In the genomic region with DNA sequence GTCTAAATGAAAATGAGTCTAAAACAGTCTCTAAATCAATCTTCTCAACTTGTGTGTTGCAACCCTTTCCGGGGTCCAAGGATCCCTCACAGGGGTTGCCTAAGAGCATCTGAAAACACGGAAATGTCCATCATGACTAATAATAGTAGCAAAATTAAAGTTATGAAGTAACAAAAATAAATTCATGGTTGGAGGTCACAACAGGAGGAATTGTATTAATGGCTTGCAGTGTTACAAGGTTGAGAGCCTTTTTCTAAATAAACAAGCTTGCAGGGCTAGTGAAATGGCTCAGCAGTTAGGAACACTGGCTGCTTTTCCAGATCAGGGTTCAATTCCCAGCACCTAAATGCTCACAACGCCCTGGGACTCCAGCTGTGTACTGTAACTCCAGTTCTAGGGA, we compare ENCODE assay signal across 22 mouse cellular contexts.
"Had no signal": no experiment of that assay in that cellular context is flagged by ENCODE, and none has a peak within 500 bp of the region (broad histone marks: within the 10 kb centered on the region; RNA-seq: fewer than 3 reads in every experiment).

No protein-coding gene starts in this region.

- H3K27me3 ChIP-seq: kidney, embryonic 15.5 days; limb, embryonic 12.5 days; limb, embryonic 15.5 days; megakaryocyte, embryonic 14.5 days; midbrain, embryonic 13.5 days; neural tube, embryonic 13.5 days; stomach, embryonic 15.5 days had no signal

- H3K4me3 ChIP-seq: kidney, embryonic 15.5 days; left cerebral cortex, adult 2 months; limb, embryonic 12.5 days; limb, embryonic 15.5 days; megakaryocyte, embryonic 14.5 days; midbrain, embryonic 10.5 days; midbrain, embryonic 13.5 days; myocyte; neural tube, embryonic 13.5 days; stomach, embryonic 15.5 days had no signal

- H3K4me1 ChIP-seq: kidney, embryonic 15.5 days; limb, embryonic 12.5 days; limb, embryonic 15.5 days; midbrain, embryonic 10.5 days; midbrain, embryonic 13.5 days; neural tube, embryonic 13.5 days; stomach, embryonic 15.5 days had no signal

- ATAC-seq: intestine, embryonic 16.5 days; midbrain, embryonic 13.5 days; midbrain, embryonic 16.5 days had no signal

- H3K27ac ChIP-seq: kidney, embryonic 15.5 days; left cerebral cortex, adult 2 months; limb, embryonic 12.5 days; limb, embryonic 15.5 days; liver, embryonic 14.5 days; midbrain, embryonic 10.5 days; midbrain, embryonic 13.5 days; neural tube, embryonic 13.5 days; stomach, embryonic 15.5 days had no signal

- H3K9me3 ChIP-seq: kidney, embryonic 15.5 days; limb, embryonic 12.5 days; limb, embryonic 15.5 days; megakaryocyte, embryonic 14.5 days; midbrain, embryonic 10.5 days; midbrain, embryonic 13.5 days; neural tube, embryonic 13.5 days; stomach, embryonic 15.5 days had no signal

- H3K9ac ChIP-seq: kidney, embryonic 15.5 days; limb, embryonic 12.5 days; limb, embryonic 15.5 days; liver, embryonic 14.5 days; midbrain, embryonic 13.5 days; neural tube, embryonic 13.5 days; stomach, embryonic 15.5 days had no signal

- H3K4me2 ChIP-seq: kidney, embryonic 15.5 days; limb, embryonic 12.5 days; limb, embryonic 15.5 days; midbrain, embryonic 13.5 days; neural tube, embryonic 13.5 days; stomach, embryonic 15.5 days had no signal

- DNase-seq: kidney, adult 8-10 months; kidney, postnatal 10 days; layer of hippocampus, postnatal 36 days; left cerebral cortex, postnatal 4 days; lung, adult 2 months; retina, postnatal 1 day; right cerebral cortex, postnatal 25 days; spleen, adult 18-20 months; thymus, postnatal 25 days had no signal

- H3K36me3 ChIP-seq: kidney, embryonic 15.5 days; limb, embryonic 12.5 days; limb, embryonic 15.5 days; midbrain, embryonic 13.5 days; stomach, embryonic 15.5 days had no signal
